Mouse (Mus musculus) heart, adult 2 months (tissue): ENCODE measurements at regions not wholly inside any gene's neighbourhood (a gene's known extent, or its start where the extent isn't known, plus 50 kb on each side); places are given as distances from the start of the nearest gene placed in this dataset.

Experiments used
- CTCF ChIP-seq: fragments of 200-600 bp; IDR thresholded peaks from 2 replicates; pipeline ENCODE4 v1.8.1; 2022; ENCODE audit warnings: antibody characterized with exemption, mild to moderate bottlenecking, moderate library complexity
- POLR2A ChIP-seq: fragments of 200-500 bp; IDR thresholded peaks from 2 replicates; pipeline ENCODE4 v1.6.1; 2011; ENCODE audit warnings: mild to moderate bottlenecking, low read depth, low read length, control low read depth; ENCODE audit not compliant: insufficient read depth

DNA sequence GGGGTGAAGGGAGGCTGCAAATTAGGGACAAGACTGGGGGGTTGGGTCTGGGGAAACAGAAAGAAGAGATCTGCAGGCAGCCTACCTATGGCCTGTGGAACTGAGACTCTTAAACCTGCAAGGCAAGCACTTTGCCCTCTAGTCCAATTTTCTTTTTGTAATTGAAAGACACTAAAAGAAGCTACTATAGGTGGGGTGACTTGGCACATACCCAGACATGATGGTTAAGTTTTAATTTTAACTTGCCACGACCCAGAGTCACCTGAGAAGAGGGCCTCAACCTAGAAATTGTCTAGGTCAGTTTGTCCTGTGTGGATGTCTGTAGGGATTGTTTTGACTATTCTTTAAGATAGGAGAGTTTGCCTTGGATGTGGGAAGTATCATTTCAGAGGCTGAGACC lies 70.6 kb upstream of the Ednra start:
- no peak for TF ChIP-seq CTCF
- no peak for TF ChIP-seq POLR2A
